Mouse (Mus musculus): ENCODE data around the gene Mapk9. TPM values are rescaled to one million over a fixed set of nuclear protein-coding genes. Genes with fewer than 3 reads are reported as not detected.
A peak's percentile ranks its signal among the peaks of the same experiment; 100 is the strongest.

Mapk9 gene
- polyA plus RNA-seq, 1 experiment: 47.5 TPM

GRCm38 (mm10) chr11:49850331-49850730 is 3.8 kb downstream of the Mapk9 start:
- H3K9me3 ChIP-seq (replicated peaks; ENCODE audit: control insufficient read depth, insufficient read depth, low read length, poor library complexity, severe bottlenecking): no peaks in the 10 kb centered on the region
- TF ChIP-seq CTCF (IDR thresholded peaks at IDR 0.05; ENCODE audit: low read depth, low read length) (no peak), EP300 (IDR thresholded peaks at IDR 0.05; ENCODE audit: insufficient read depth, low read depth, low read length) (no peak), POLR2A (IDR thresholded peaks at IDR 0.05; ENCODE audit: insufficient read depth, low read length) (no peak)
- H3K36me3 ChIP-seq (ENCODE audit: control insufficient read depth, insufficient read depth, low read length, poor library complexity, severe bottlenecking): peaks cover under 1% of the 10 kb centered on the region; the same call in 1 of the 2 replicates

GRCm38 (mm10) chr11:49855144-49855543 is 8.6 kb downstream of the Mapk9 start:
- TF ChIP-seq EP300 (IDR thresholded peaks at IDR 0.05; ENCODE audit: insufficient read depth, low read depth, low read length) (no peak), CTCF (IDR thresholded peaks at IDR 0.05; ENCODE audit: low read depth, low read length) (no peak), POLR2A (IDR thresholded peaks at IDR 0.05; ENCODE audit: insufficient read depth, low read length) (no peak)
- Histone ChIP-seq H3K27me3 (ENCODE audit: control insufficient read depth, insufficient read depth, low read length, poor library complexity, severe bottlenecking) (no peaks in the 10 kb centered on the region), H3K4me1 (ENCODE audit: control insufficient read depth, insufficient read depth, low read length) (no peaks in the 10 kb centered on the region), H3K27ac (ENCODE audit: insufficient read depth, low read length) (no peak overlapping the region), H3K9me3 (replicated peaks; ENCODE audit: control insufficient read depth, insufficient read depth, low read length, poor library complexity, severe bottlenecking) (no peaks in the 10 kb centered on the region), H3K9ac (ENCODE audit: low read depth, poor library complexity, severe bottlenecking) (no peak overlapping the region), H3K4me3 (ENCODE audit: low read depth, low read length) (no peak overlapping the region), H3K36me3 (ENCODE audit: control insufficient read depth, insufficient read depth, low read length, poor library complexity, severe bottlenecking) (peaks cover 2% of the 10 kb centered on the region)

More at GRCm38 (mm10) chr11:49850331-49850730, 3.8 kb downstream of the Mapk9 start:
- H3K4me3 ChIP-seq (ENCODE audit: low read depth, low read length): no peak overlapping the region
- H3K27me3 ChIP-seq (ENCODE audit: control insufficient read depth, insufficient read depth, low read length, poor library complexity, severe bottlenecking): no peaks in the 10 kb centered on the region
- no peak overlapping the region for H3K27ac ChIP-seq (ENCODE audit: insufficient read depth, low read length)
- H3K9ac ChIP-seq (ENCODE audit: low read depth, poor library complexity, severe bottlenecking): no peak overlapping the region
- H3K4me1 ChIP-seq (ENCODE audit: control insufficient read depth, insufficient read depth, low read length): no peaks in the 10 kb centered on the region

- H3K9me3 ChIP-seq (replicated peaks; ENCODE audit: control insufficient read depth, insufficient read depth, low read length, poor library complexity, severe bottlenecking): no peaks in the 10 kb centered on the region
- TF ChIP-seq CTCF (IDR thresholded peaks at IDR 0.05; ENCODE audit: low read depth, low read length) (no peak), EP300 (IDR thresholded peaks at IDR 0.05; ENCODE audit: insufficient read depth, low read depth, low read length) (no peak), POLR2A (IDR thresholded peaks at IDR 0.05; ENCODE audit: insufficient read depth, low read length) (no peak)
- no peaks in the 10 kb centered on the region for H3K4me1 ChIP-seq (ENCODE audit: control insufficient read depth, insufficient read depth, low read length)
- H3K27me3 ChIP-seq (ENCODE audit: control insufficient read depth, insufficient read depth, low read length, poor library complexity, severe bottlenecking): no peaks in the 10 kb centered on the region
- H3K36me3 ChIP-seq (ENCODE audit: control insufficient read depth, insufficient read depth, low read length, poor library complexity, severe bottlenecking): peaks cover 3% of the 10 kb centered on the region
- no peak overlapping the region for H3K4me3 ChIP-seq (ENCODE audit: low read depth, low read length)
- H3K9ac ChIP-seq (ENCODE audit: low read depth, poor library complexity, severe bottlenecking): no peak overlapping the region
- no peak overlapping the region for H3K27ac ChIP-seq (ENCODE audit: insufficient read depth, low read length)
Measured at GRCm38 (mm10) chr11:49861139-49861538, 14.6 kb downstream of the Mapk9 start.

- H3K27ac ChIP-seq (ENCODE audit: insufficient read depth, low read length): no peak overlapping the region
Measured at GRCm38 (mm10) chr11:49863926-49864325, 17.4 kb downstream of the Mapk9 start.

GRCm38 (mm10) chr11:49867320-49867719 is 20.8 kb downstream of the Mapk9 start:
- Histone ChIP-seq H3K36me3 (ENCODE audit: control insufficient read depth, insufficient read depth, low read length, poor library complexity, severe bottlenecking) (peaks cover 11% of the 10 kb centered on the region), H3K27ac (ENCODE audit: insufficient read depth, low read length) (no peak overlapping the region), H3K9ac (ENCODE audit: low read depth, poor library complexity, severe bottlenecking) (no peak overlapping the region), H3K4me3 (ENCODE audit: low read depth, low read length) (no peak overlapping the region), H3K27me3 (ENCODE audit: control insufficient read depth, insufficient read depth, low read length, poor library complexity, severe bottlenecking) (no peaks in the 10 kb centered on the region), H3K4me1 (ENCODE audit: control insufficient read depth, insufficient read depth, low read length) (no peaks in the 10 kb centered on the region), H3K9me3 (replicated peaks; ENCODE audit: control insufficient read depth, insufficient read depth, low read length, poor library complexity, severe bottlenecking) (no peaks in the 10 kb centered on the region)
- TF ChIP-seq CTCF (IDR thresholded peaks at IDR 0.05; ENCODE audit: low read depth, low read length) (no peak), EP300 (IDR thresholded peaks at IDR 0.05; ENCODE audit: insufficient read depth, low read depth, low read length) (no peak), POLR2A (IDR thresholded peaks at IDR 0.05; ENCODE audit: insufficient read depth, low read length) (no peak)

More at GRCm38 (mm10) chr11:49863926-49864325, 17.4 kb downstream of the Mapk9 start:
- no peaks in the 10 kb centered on the region for H3K27me3 ChIP-seq (ENCODE audit: control insufficient read depth, insufficient read depth, low read length, poor library complexity, severe bottlenecking)
- H3K4me1 ChIP-seq (ENCODE audit: control insufficient read depth, insufficient read depth, low read length): no peaks in the 10 kb centered on the region
- no peak overlapping the region for H3K4me3 ChIP-seq (ENCODE audit: low read depth, low read length)
- H3K9ac ChIP-seq (ENCODE audit: low read depth, poor library complexity, severe bottlenecking): no peak overlapping the region
- peaks cover 5% of the 10 kb centered on the region for H3K36me3 ChIP-seq (ENCODE audit: control insufficient read depth, insufficient read depth, low read length, poor library complexity, severe bottlenecking)
- TF ChIP-seq POLR2A (IDR thresholded peaks at IDR 0.05; ENCODE audit: insufficient read depth, low read length) (no peak), CTCF (IDR thresholded peaks at IDR 0.05; ENCODE audit: low read depth, low read length) (no peak), EP300 (IDR thresholded peaks at IDR 0.05; ENCODE audit: insufficient read depth, low read depth, low read length) (no peak)
- no peaks in the 10 kb centered on the region for H3K9me3 ChIP-seq (replicated peaks; ENCODE audit: control insufficient read depth, insufficient read depth, low read length, poor library complexity, severe bottlenecking)

- H3K27me3 ChIP-seq (ENCODE audit: control insufficient read depth, insufficient read depth, low read length, poor library complexity, severe bottlenecking): no peaks in the 10 kb centered on the region
- H3K9me3 ChIP-seq (replicated peaks; ENCODE audit: control insufficient read depth, insufficient read depth, low read length, poor library complexity, severe bottlenecking): no peaks in the 10 kb centered on the region
- H3K27ac ChIP-seq (ENCODE audit: insufficient read depth, low read length): no peak overlapping the region
- no peak overlapping the region for H3K4me3 ChIP-seq (ENCODE audit: low read depth, low read length)
- no peak for TF ChIP-seq EP300 (IDR thresholded peaks at IDR 0.05; ENCODE audit: insufficient read depth, low read depth, low read length)
- TF ChIP-seq POLR2A (IDR thresholded peaks at IDR 0.05; ENCODE audit: insufficient read depth, low read length): no peak
- TF ChIP-seq CTCF (IDR thresholded peaks at IDR 0.05; ENCODE audit: low read depth, low read length): peak; percentile 49
- no peaks in the 10 kb centered on the region for H3K4me1 ChIP-seq (ENCODE audit: control insufficient read depth, insufficient read depth, low read length)
- no peak overlapping the region for H3K9ac ChIP-seq (ENCODE audit: low read depth, poor library complexity, severe bottlenecking)
- H3K36me3 ChIP-seq (ENCODE audit: control insufficient read depth, insufficient read depth, low read length, poor library complexity, severe bottlenecking): peaks cover 15% of the 10 kb centered on the region
Measured at GRCm38 (mm10) chr11:49869762-49870161, 23.2 kb downstream of the Mapk9 start.
